Mouse (Mus musculus) lung, embryonic 15.5 days (tissue): ENCODE results near the gene Dgcr6. TPM values are rescaled to one million over a fixed set of nuclear protein-coding genes. Genes with fewer than 3 reads are reported as not detected.

ENCODE experiments used
- ATAC-seq: fragments of 200-750 bp; cut with Nextera tagmentation; 2 replicates; pipeline ENCODE4 v1.8.0; 2017; ENCODE audit warnings: moderate number of reproducible peaks, borderline replicate concordance; ENCODE audit not compliant: low FRiP score, low TSS enrichment; ENCODE audit errors: extremely low read depth
- H3K27ac ChIP-seq: fragments of 300-500 bp; sonication (generic); 2 replicates; pipeline ENCODE4 v1.5.1; 2015; ENCODE audit warnings: moderate library complexity, mild to moderate bottlenecking, inconsistent platforms
- H3K27me3 ChIP-seq: fragments of 300-500 bp; sonication (generic); 2 replicates; pipeline ENCODE4 v1.6.1; 2015; ENCODE audit warnings: inconsistent platforms
- H3K36me3 ChIP-seq: fragments of 300-500 bp; sonication (generic); 2 replicates; pipeline ENCODE4 v1.6.1; 2015; ENCODE audit warnings: inconsistent platforms
- H3K4me1 ChIP-seq: fragments of 300-500 bp; sonication (generic); 2 replicates; pipeline ENCODE4 v1.6.1; 2015; ENCODE audit warnings: inconsistent platforms
- H3K4me2 ChIP-seq: fragments of 300-500 bp; sonication (generic); 2 replicates; pipeline ENCODE4 v1.6.1; 2015; ENCODE audit warnings: inconsistent platforms, mild to moderate bottlenecking, moderate library complexity
- H3K4me3 ChIP-seq: fragments of 300-500 bp; sonication (generic); 2 replicates; pipeline ENCODE4 v1.5.1; 2015; ENCODE audit warnings: mild to moderate bottlenecking, inconsistent platforms
- H3K9ac ChIP-seq: fragments of 300-500 bp; sonication (generic); 2 replicates; pipeline ENCODE4 v1.6.1; 2015; ENCODE audit warnings: inconsistent platforms
- H3K9me3 ChIP-seq: fragments of 300-500 bp; sonication (generic); 2 replicates; pipeline ENCODE4 v1.6.1; 2016; ENCODE audit warnings: inconsistent platforms
- WGBS: fragments of 180-500 bp; shearing (Covaris S2); methylation state at CpG from one replicate; pipeline ENCODE4 v1.1.7; 2015; 5-methylcytosine and 5-hydroxymethylcytosine counted together
- polyA plus RNA-seq: library from polyadenylated mRNA; unstranded; fragments of >200 nt; fragmentation: Nextera tagmentation; extraction: Ambion mirVana; gene quantifications from 2 replicates; pipeline ENCODE4 v1.2.1, GENCODE M21; 2015

Gene Dgcr6
- polyA plus RNA-seq, 1 experiment from 2014 or later, result 95.5 TPM

GRCm38 (mm10) chr16:18096348-18096747 lies 43.7 kb downstream of the Dgcr6 start:
- no peak overlapping the region for H3K4me2 ChIP-seq
- no peak for ATAC-seq
- no peaks in the 10 kb centered on the region; the same call in 1 of the 2 replicates for H3K9me3 ChIP-seq
- no peak overlapping the region for H3K4me3 ChIP-seq
- H3K36me3 ChIP-seq, result no peaks in the 10 kb centered on the region
- no peak overlapping the region for H3K27ac ChIP-seq
- no peaks in the 10 kb centered on the region for H3K4me1 ChIP-seq
- WGBS, result 27% methylated on average over 5 of the region's 5 CpGs
- no peak overlapping the region for H3K9ac ChIP-seq
- no peaks in the 10 kb centered on the region for H3K27me3 ChIP-seq

GRCm38 (mm10) chr16:18102816-18103215 lies 50.2 kb downstream of the Dgcr6 start:
- Histone ChIP-seq H3K9ac (no peak overlapping the region), H3K9me3 (no peaks in the 10 kb centered on the region), H3K4me1 (no peaks in the 10 kb centered on the region), H3K27me3 (no peaks in the 10 kb centered on the region), H3K4me2 (no peak overlapping the region), H3K27ac (no peak overlapping the region), H3K36me3 (no peaks in the 10 kb centered on the region), H3K4me3 (no peak overlapping the region)
- WGBS, result 71% methylated on average over 4 of the region's 4 CpGs
- ATAC-seq, result no peak

- Histone ChIP-seq H3K9me3 (no peaks in the 10 kb centered on the region), H3K27me3 (no peaks in the 10 kb centered on the region), H3K36me3 (no peaks in the 10 kb centered on the region), H3K4me3 (no peak overlapping the region), H3K4me1 (no peaks in the 10 kb centered on the region), H3K4me2 (no peak overlapping the region), H3K9ac (no peak overlapping the region), H3K27ac (no peak overlapping the region)
- WGBS, result 61% methylated on average over 1 of the region's 1 CpGs
- ATAC-seq, result no peak
Measured at GRCm38 (mm10) chr16:18103366-18103765, 50.7 kb downstream of the Dgcr6 start.

GRCm38 (mm10) chr16:18103808-18104207 lies 51.1 kb downstream of the Dgcr6 start:
- 33% methylated on average over 6 of the region's 6 CpGs for WGBS
- Histone ChIP-seq H3K27ac (no peak overlapping the region), H3K36me3 (no peaks in the 10 kb centered on the region), H3K4me1 (no peaks in the 10 kb centered on the region), H3K4me2 (no peak overlapping the region), H3K9me3 (no peaks in the 10 kb centered on the region), H3K4me3 (no peak overlapping the region), H3K9ac (no peak overlapping the region), H3K27me3 (no peaks in the 10 kb centered on the region)
- no peak for ATAC-seq

GRCm38 (mm10) chr16:18108221-18108966 lies 55.7 kb downstream of the Dgcr6 start:
- 55% methylated on average over 5 of the region's 5 CpGs for WGBS
- H3K4me2 ChIP-seq, result no peak overlapping the region
- no peak overlapping the region for H3K4me3 ChIP-seq
- ATAC-seq, result no peak
- no peaks in the 10 kb centered on the region for H3K36me3 ChIP-seq
- H3K9me3 ChIP-seq, result no peaks in the 10 kb centered on the region
- no peaks in the 10 kb centered on the region for H3K4me1 ChIP-seq
- H3K27me3 ChIP-seq, result no peaks in the 10 kb centered on the region
- H3K9ac ChIP-seq, result no peak overlapping the region
- H3K27ac ChIP-seq, result no peak overlapping the region

GRCm38 (mm10) chr16:18111042-18111441 lies 58.4 kb downstream of the Dgcr6 start:
- H3K9ac ChIP-seq, result no peak overlapping the region
- no peak overlapping the region for H3K4me2 ChIP-seq
- no peaks in the 10 kb centered on the region for H3K9me3 ChIP-seq
- H3K27ac ChIP-seq, result no peak overlapping the region
- no peaks in the 10 kb centered on the region for H3K36me3 ChIP-seq
- ATAC-seq, result no peak
- 81% methylated on average over 7 of the region's 7 CpGs for WGBS
- no peaks in the 10 kb centered on the region for H3K4me1 ChIP-seq
- no peaks in the 10 kb centered on the region for H3K27me3 ChIP-seq
- no peak overlapping the region for H3K4me3 ChIP-seq

GRCm38 (mm10) chr16:18116467-18116866 lies 63.8 kb downstream of the Dgcr6 start:
- Histone ChIP-seq H3K27ac (no peak overlapping the region), H3K27me3 (no peaks in the 10 kb centered on the region), H3K4me1 (no peaks in the 10 kb centered on the region), H3K4me2 (no peak overlapping the region), H3K4me3 (no peak overlapping the region), H3K9me3 (no peaks in the 10 kb centered on the region), H3K9ac (no peak overlapping the region), H3K36me3 (no peaks in the 10 kb centered on the region)
- no peak for ATAC-seq
- WGBS, result 65% methylated on average over 4 of the region's 4 CpGs

GRCm38 (mm10) chr16:18118285-18118684 lies 65.6 kb downstream of the Dgcr6 start:
- Histone ChIP-seq H3K9me3 (no peaks in the 10 kb centered on the region), H3K27me3 (no peaks in the 10 kb centered on the region), H3K4me1 (no peaks in the 10 kb centered on the region), H3K9ac (no peak overlapping the region), H3K36me3 (no peaks in the 10 kb centered on the region), H3K4me3 (no peak overlapping the region), H3K4me2 (no peak overlapping the region), H3K27ac (no peak overlapping the region)
- 71% methylated on average over 3 of the region's 3 CpGs for WGBS
- ATAC-seq, result no peak

- Histone ChIP-seq H3K36me3 (no peaks in the 10 kb centered on the region), H3K4me2 (no peak overlapping the region), H3K27me3 (no peaks in the 10 kb centered on the region), H3K4me1 (no peaks in the 10 kb centered on the region), H3K9me3 (no peaks in the 10 kb centered on the region), H3K4me3 (no peak overlapping the region), H3K9ac (no peak overlapping the region), H3K27ac (no peak overlapping the region)
- ATAC-seq, result no peak
- 17% methylated on average over 8 of the region's 8 CpGs for WGBS
Measured at GRCm38 (mm10) chr16:18119031-18119730, 66.5 kb downstream of the Dgcr6 start.

Other genes starting within 250 kb of the Dgcr6 start
- 0.09 TPM in 1 of 2 replicates, not detected in the other for gene B830017H08Rik, start 219.7 kb upstream of the Dgcr6 start, polyA plus RNA-seq
- gene Car15, start 214.5 kb upstream of the Dgcr6 start, polyA plus RNA-seq, result 1.8 and 3.3 TPM in 2 replicates
- gene Gm20518, start 161.2 kb upstream of the Dgcr6 start, polyA plus RNA-seq, result 0.16 TPM in 1 of 2 replicates, not detected in the other
- 0.05 TPM in 1 of 2 replicates, not detected in the other for gene Tssk1, start 158.6 kb upstream of the Dgcr6 start, polyA plus RNA-seq
- gene Dgcr2, start 154.3 kb upstream of the Dgcr6 start, polyA plus RNA-seq, result 92.0 and 93.9 TPM in 2 replicates
- gene Tssk2, start 154.2 kb upstream of the Dgcr6 start, polyA plus RNA-seq, result not detected in 2 replicates
- gene Ess2, start 141.5 kb upstream of the Dgcr6 start, polyA plus RNA-seq, result 43.5 and 43.9 TPM in 2 replicates
- not detected in 2 replicates for gene Gsc2, start 137.8 kb upstream of the Dgcr6 start, polyA plus RNA-seq
- gene Slc25a1, start 124.6 kb upstream of the Dgcr6 start, polyA plus RNA-seq, result 71.7 and 72.6 TPM in 2 replicates
- not detected in 2 replicates for gene Vpreb2, start 72.4 kb upstream of the Dgcr6 start, polyA plus RNA-seq
- 13.5 and 14.7 TPM in 2 replicates for gene Prodh, start 37.3 kb downstream of the Dgcr6 start, polyA plus RNA-seq
- gene Rtn4r, start 74.8 kb downstream of the Dgcr6 start, polyA plus RNA-seq, result 0.74 and 0.90 TPM in 2 replicates
- gene Ccdc188, start 165.0 kb downstream of the Dgcr6 start, polyA plus RNA-seq, result not detected in 2 replicates
- gene Zdhhc8, start 182.3 kb downstream of the Dgcr6 start, polyA plus RNA-seq, result 19.7 and 20.6 TPM in 2 replicates
- gene Trmt2a, start 195.8 kb downstream of the Dgcr6 start, polyA plus RNA-seq, result 103 and 106 TPM in 2 replicates
- gene Ranbp1, start 195.9 kb downstream of the Dgcr6 start, polyA plus RNA-seq, result 580 and 615 TPM in 2 replicates
- 2.1 and 2.4 TPM in 2 replicates for gene Gm49776, start 205.5 kb downstream of the Dgcr6 start, polyA plus RNA-seq
- 28.5 and 32.2 TPM in 2 replicates for gene Dgcr8, start 236.4 kb downstream of the Dgcr6 start, polyA plus RNA-seq